Mouse (Mus musculus) telencephalon, adult 2 months (tissue): ENCODE data around the gene Yars.

Experiments
- DNase-seq: peaks from one replicate; pipeline ENCODE4 v3.0.0-alpha.2; 2011; ENCODE audit warnings: low read depth, low spot score

Gene Yars

GRCm38 (mm10) chr4:129189542-129190519 lies at the start of gene Yars, which contains the start of gene S100pbp:
Gene Yars (plus strand): TSS chr4:129189760.
Gene S100pbp (minus strand): TSS chr4:129189727.
- DNase-seq: peak; percentile 98

- DNase-seq: no peak
These were observed 48.8 kb upstream of the Yars start for GRCm38 (mm10) chr4:129140808-129141207.

GRCm38 (mm10) chr4:129141560-129142438 lies 47.8 kb upstream of the Yars start:
- DNase-seq: no peak

- DNase-seq: no peak
These were observed 47.0 kb upstream of the Yars start for GRCm38 (mm10) chr4:129142439-129143045.

GRCm38 (mm10) chr4:129143509-129143908 lies 46.1 kb upstream of the Yars start:
- DNase-seq: no peak

GRCm38 (mm10) chr4:129144401-129145367 lies 44.9 kb upstream of the Yars start:
- DNase-seq: peak; percentile 95

GRCm38 (mm10) chr4:129145411-129145810 lies 44.1 kb upstream of the Yars start:
- DNase-seq: no peak

- DNase-seq: no peak
These were observed 43.6 kb upstream of the Yars start for GRCm38 (mm10) chr4:129145943-129146342.

GRCm38 (mm10) chr4:129146392-129146791 lies 43.2 kb upstream of the Yars start:
- no peak for DNase-seq

- no peak for DNase-seq
These were observed 41.9 kb upstream of the Yars start for GRCm38 (mm10) chr4:129147552-129148103.

GRCm38 (mm10) chr4:129149321-129149720 lies 40.2 kb upstream of the Yars start:
- DNase-seq: no peak

- DNase-seq: no peak
These were observed 38.2 kb upstream of the Yars start for GRCm38 (mm10) chr4:129151276-129151811.

- no peak for DNase-seq
These were observed 32.0 kb upstream of the Yars start for GRCm38 (mm10) chr4:129157541-129157940.

GRCm38 (mm10) chr4:129158549-129158948 lies 31.0 kb upstream of the Yars start:
- no peak for DNase-seq

GRCm38 (mm10) chr4:129161076-129161475 lies 28.5 kb upstream of the Yars start:
- no peak for DNase-seq

GRCm38 (mm10) chr4:129161581-129162255 lies 27.8 kb upstream of the Yars start:
- no peak for DNase-seq

- no peak for DNase-seq
These were observed 17.0 kb upstream of the Yars start for GRCm38 (mm10) chr4:129172529-129172928.

- DNase-seq: peak; percentile 9
These were observed 10.0 kb upstream of the Yars start for GRCm38 (mm10) chr4:129179560-129179959.

GRCm38 (mm10) chr4:129188041-129188659 lies 1.4 kb upstream of the Yars start:
- DNase-seq: peak; percentile 27
